Mouse (Mus musculus) MEL (cell line): ENCODE results near the gene Dglucy. TPM values are rescaled to one million over a fixed set of nuclear protein-coding genes. Genes with fewer than 3 reads are reported as not detected.

ENCODE experiments used
- DNase-seq: peaks from one replicate; pipeline ENCODE4 v3.0.0; 2011; ENCODE audit warnings: low read depth, low spot score
- H3K27ac ChIP-seq: 2 replicates; pipeline ENCODE4 v1.5.1; 2012; ENCODE audit warnings: low read depth, mild to moderate bottlenecking, control low read depth, low read length, moderate library complexity; ENCODE audit not compliant: control insufficient read depth
- H3K27me3 ChIP-seq, 2 experiments: fragments of 150-350 bp in 1 of 2; sonication (generic) in 1 of 2; 2 replicates each; pipeline ENCODE4 v1.6.1; 2012; ENCODE audit warnings: low read length in 2 of 2, mild to moderate bottlenecking in 2 of 2, improper control_type of control experiment in 1 of 2, moderate library complexity in 1 of 2; ENCODE audit not compliant: insufficient read depth in 2 of 2, control insufficient read depth in 1 of 2
- H3K36me3 ChIP-seq, 2 experiments: 2 replicates each; pipeline ENCODE4 v1.6.1; 2012 to 2014; ENCODE audit warnings: low read length in 2 of 2, improper control_type of control experiment in 1 of 2, inconsistent platforms in 1 of 2, mild to moderate bottlenecking in 1 of 2; ENCODE audit not compliant: insufficient read depth in 2 of 2, control insufficient read depth in 1 of 2
- H3K4me1 ChIP-seq, 2 experiments: fragments of 150-350 bp in 1 of 2; sonication (generic) in 1 of 2; 2 replicates each; pipeline ENCODE4 v1.6.1; 2012; ENCODE audit warnings: low read length in 2 of 2, improper control_type of control experiment in 1 of 2, mild to moderate bottlenecking in 1 of 2; ENCODE audit not compliant: insufficient read depth in 2 of 2, control insufficient read depth in 1 of 2
- H3K4me3 ChIP-seq, 2 experiments: fragments of 150-350 bp in 1 of 2; sonication (generic) in 1 of 2; 2 replicates each; pipeline ENCODE4 v1.5.1; 2012; ENCODE audit warnings: low read depth in 2 of 2, low read length in 2 of 2, mild to moderate bottlenecking in 2 of 2, moderate library complexity in 2 of 2, control low read depth in 1 of 2, improper control_type of control experiment in 1 of 2; ENCODE audit not compliant: control insufficient read depth in 1 of 2, insufficient read depth in 1 of 2
- H3K79me2 ChIP-seq: 2 replicates; pipeline ENCODE4 v1.6.1; 2012; ENCODE audit warnings: mild to moderate bottlenecking, low read length, moderate library complexity; ENCODE audit not compliant: control insufficient read depth, poor library complexity, insufficient read depth
- H3K9ac ChIP-seq: 2 replicates; pipeline ENCODE4 v1.6.1; 2012; ENCODE audit warnings: low read depth, mild to moderate bottlenecking, control low read depth, low read length, moderate library complexity; ENCODE audit not compliant: control insufficient read depth, poor library complexity, severe bottlenecking
- H3K9me3 ChIP-seq: fragments of 150-350 bp; sonication (generic); replicated peaks from 2 replicates; pipeline ENCODE4 v1.6.1; 2012; ENCODE audit warnings: mild to moderate bottlenecking, low read length, improper control_type of control experiment, moderate library complexity; ENCODE audit not compliant: insufficient read depth
- CTCF ChIP-seq, 3 experiments: IDR thresholded peaks in 2 of 3; conservative IDR thresholded peaks in 1 of 3; 2 replicates each; pipeline ENCODE4 v1.5.1; 2011 to 2012; ENCODE audit warnings: low read length in 3 of 3, low read depth in 2 of 3, mild to moderate bottlenecking in 2 of 3, improper control_type of control experiment in 1 of 3, inconsistent platforms in 1 of 3, mixed read lengths in 1 of 3, moderate library complexity in 1 of 3; ENCODE audit not compliant: control insufficient read depth in 1 of 3, insufficient read depth in 1 of 3, poor library complexity in 1 of 3, severe bottlenecking in 1 of 3
- E2F4 ChIP-seq: IDR thresholded peaks from 2 replicates; pipeline ENCODE4 v1.6.1; 2011; ENCODE audit warnings: low read depth, low read length, improper control_type of control experiment, borderline replicate concordance
- GABPA ChIP-seq: IDR thresholded peaks from 2 replicates; pipeline ENCODE4 v1.6.1; 2012; ENCODE audit warnings: low read depth, mild to moderate bottlenecking, inconsistent platforms, low read length, improper control_type of control experiment, moderate library complexity
- HCFC1 ChIP-seq: IDR thresholded peaks from 2 replicates; pipeline ENCODE4 v1.6.1; 2012; ENCODE audit warnings: low read depth, mild to moderate bottlenecking, inconsistent platforms, low read length, improper control_type of control experiment, moderate library complexity
- JUND ChIP-seq: IDR thresholded peaks from 2 replicates; pipeline ENCODE4 v1.6.1; 2011; ENCODE audit warnings: low read depth, mild to moderate bottlenecking, improper control_type of control experiment, low read length
- KAT2A ChIP-seq: conservative IDR thresholded peaks from 2 replicates; pipeline ENCODE4 v1.6.1; 2012; ENCODE audit warnings: low read depth, low read length, improper control_type of control experiment, inconsistent platforms
- MAX ChIP-seq: IDR thresholded peaks from 2 replicates; pipeline ENCODE4 v1.6.1; 2011; ENCODE audit warnings: low read length, improper control_type of control experiment
- MYB ChIP-seq: IDR thresholded peaks from 2 replicates; pipeline ENCODE4 v1.6.1; 2011; ENCODE audit warnings: mild to moderate bottlenecking, low read depth, low read length, improper control_type of control experiment
- NELFE ChIP-seq: IDR thresholded peaks from 2 replicates; pipeline ENCODE4 v1.6.1; 2011; ENCODE audit warnings: low read depth, low read length, improper control_type of control experiment
- NRF1 ChIP-seq: IDR thresholded peaks from 2 replicates; pipeline ENCODE4 v1.6.1; 2014; ENCODE audit warnings: low read depth, mild to moderate bottlenecking, inconsistent platforms, low read length, improper control_type of control experiment, moderate library complexity; ENCODE audit not compliant: poor library complexity, insufficient read depth, severe bottlenecking
- POLR2A ChIP-seq, 2 experiments: IDR thresholded peaks; 2 replicates each; pipeline ENCODE4 v1.6.1; 2011 to 2012; ENCODE audit warnings: low read length in 2 of 2, mild to moderate bottlenecking in 2 of 2, control low read depth in 1 of 2, improper control_type of control experiment in 1 of 2, low read depth in 1 of 2, moderate library complexity in 1 of 2; ENCODE audit not compliant: control insufficient read depth in 1 of 2, insufficient read depth in 1 of 2, poor library complexity in 1 of 2
- RAD21 ChIP-seq: IDR thresholded peaks from 2 replicates; pipeline ENCODE4 v1.6.1; 2011; ENCODE audit warnings: mild to moderate bottlenecking, low read depth, low read length, improper control_type of control experiment
- RCOR1 ChIP-seq: IDR thresholded peaks from 2 replicates; pipeline ENCODE4 v1.6.1; 2012; ENCODE audit warnings: low read depth, mild to moderate bottlenecking, inconsistent platforms, low read length, improper control_type of control experiment
- SMC3 ChIP-seq: IDR thresholded peaks from 2 replicates; pipeline ENCODE4 v1.6.1; 2011; ENCODE audit warnings: low read depth, low read length, improper control_type of control experiment
- TBP ChIP-seq: IDR thresholded peaks from 2 replicates; pipeline ENCODE4 v1.8.0; 2011; ENCODE audit warnings: low read depth, low read length, improper control_type of control experiment
- TCF12 ChIP-seq: IDR thresholded peaks from 2 replicates; pipeline ENCODE4 v1.6.1; 2014; ENCODE audit warnings: low read depth, mild to moderate bottlenecking, inconsistent platforms, low read length, improper control_type of control experiment, moderate library complexity
- UBTF ChIP-seq: IDR thresholded peaks from 2 replicates; pipeline ENCODE4 v1.6.1; 2012; ENCODE audit warnings: low read depth, mild to moderate bottlenecking, inconsistent platforms, low read length, improper control_type of control experiment, moderate library complexity, borderline replicate concordance; ENCODE audit not compliant: insufficient read depth
- USF1 ChIP-seq: IDR thresholded peaks from 2 replicates; pipeline ENCODE4 v1.6.1; 2014; ENCODE audit warnings: low read depth, mild to moderate bottlenecking, inconsistent platforms, low read length, improper control_type of control experiment, moderate library complexity
- ZC3H11A ChIP-seq: IDR thresholded peaks from 2 replicates; pipeline ENCODE4 v1.6.1; 2012; ENCODE audit warnings: low read depth, mild to moderate bottlenecking, inconsistent platforms, low read length, improper control_type of control experiment
- ZNF384 ChIP-seq: IDR thresholded peaks from 2 replicates; pipeline ENCODE4 v1.6.1; 2012; ENCODE audit warnings: low read depth, mild to moderate bottlenecking, inconsistent platforms, low read length, improper control_type of control experiment
- polyA plus RNA-seq, 2 experiments: library from polyadenylated mRNA; stranded (reverse) in 1 of 2; unstranded in 1 of 2; fragments of >175 nt in 1 of 2; fragments of >200 nt in 1 of 2; gene quantifications; 2 replicates each; pipeline versions ENCODE4 v1.2.1 to v1.2.4; 2012; ENCODE audit warnings: low replicate concordance in 2 of 2, low read depth in 1 of 2; ENCODE audit not compliant: insufficient read length in 2 of 2, insufficient read depth in 1 of 2, missing spikeins in 1 of 2
- total RNA-seq: library from RNA; depleted of rRNA; stranded (reverse); fragments of 300-350 nt; gene quantifications from 2 replicates; pipeline ENCODE4 v1.2.3, GENCODE M21; 2012

The Dglucy gene
- total and polyA plus RNA-seq, 3 experiments, result 0.03 TPM; not detected in 2

- no peak overlapping the region for H3K4me3 ChIP-seq
- no peak overlapping the region for H3K27ac ChIP-seq
- H3K9me3 ChIP-seq, result no peaks in the 10 kb centered on the region
- no peaks in the 10 kb centered on the region for H3K79me2 ChIP-seq
- H3K4me1 ChIP-seq, result no peaks in the 10 kb centered on the region
- no peak overlapping the region for H3K9ac ChIP-seq
- H3K36me3 ChIP-seq, result no peaks in the 10 kb centered on the region; a peak in 1 of 4 replicates
- TF ChIP-seq SMC3, result no peak
- TF ChIP-seq GABPA, result no peak
- no peak for TF ChIP-seq ZC3H11A
- TF ChIP-seq CTCF (IDR thresholded peaks at IDR 0.05 in 2 of 3, conservative IDR thresholded peaks at IDR 0.05 in 1 of 3; ENCODE audit: control insufficient read depth in 1 of 3, insufficient read depth in 1 of 3, low read depth in 2 of 3, low read length in 3 of 3, poor library complexity in 1 of 3, severe bottlenecking in 1 of 3), result no peak
- TF ChIP-seq UBTF, result no peak
- TF ChIP-seq NELFE, result no peak
- no peak for TF ChIP-seq MYB
- TF ChIP-seq ZNF384, result no peak
- TF ChIP-seq TCF12, result no peak
- no peak for TF ChIP-seq USF1
- TF ChIP-seq HCFC1, result no peak
- TF ChIP-seq POLR2A (IDR thresholded peaks at IDR 0.05; ENCODE audit: control insufficient read depth in 1 of 2, insufficient read depth in 1 of 2, low read depth in 1 of 2, low read length in 2 of 2, poor library complexity in 1 of 2), result no peak
- TF ChIP-seq KAT2A, result no peak
- TF ChIP-seq JUND, result no peak
- TF ChIP-seq RAD21, result no peak
- TF ChIP-seq E2F4, result no peak
- TF ChIP-seq TBP, result no peak
- TF ChIP-seq NRF1, result no peak
- DNase-seq, result no peak
- no peaks in the 10 kb centered on the region for H3K27me3 ChIP-seq
Observed at GRCm38 (mm10) chr12:100937441-100938360, 158.8 kb downstream of the Dglucy start.

DNA sequence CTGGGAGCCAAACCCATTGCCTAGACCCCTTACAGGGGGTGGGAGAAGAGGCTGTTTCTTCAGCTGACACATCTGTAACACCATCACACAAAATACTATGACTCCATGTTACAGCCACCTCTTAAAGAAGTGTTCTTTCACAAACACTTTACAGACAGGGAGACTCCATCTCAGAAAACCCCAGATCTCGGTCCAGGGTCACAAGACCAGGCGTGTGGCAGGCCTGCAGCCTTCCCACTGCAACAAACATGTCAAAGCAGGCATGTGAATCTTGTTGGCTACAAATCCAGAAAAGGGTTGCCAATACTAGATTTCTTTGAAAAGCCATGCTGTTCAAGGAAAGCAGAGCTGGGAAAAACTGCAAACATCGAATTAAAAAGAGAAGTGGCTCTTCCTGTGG, 162.5 kb downstream of the Dglucy start:
- no peak for TF ChIP-seq MAX
- TF ChIP-seq RCOR1, result no peak
- no peak overlapping the region for H3K9ac ChIP-seq
- H3K4me1 ChIP-seq, result no peaks in the 10 kb centered on the region
- no peaks in the 10 kb centered on the region; a peak in 1 of 4 replicates for H3K36me3 ChIP-seq
- no peak overlapping the region for H3K4me3 ChIP-seq
- no peaks in the 10 kb centered on the region for H3K79me2 ChIP-seq
- DNase-seq, result no peak
- H3K27me3 ChIP-seq, result no peaks in the 10 kb centered on the region
- H3K9me3 ChIP-seq, result no peaks in the 10 kb centered on the region
- H3K27ac ChIP-seq, result no peak overlapping the region
